Mouse (Mus musculus): Measurements from ENCODE around the gene Trnt1.

GRCm38 (mm10) chr6:106747251-106747650 lies 21.7 kb upstream of the Trnt1 start:
- TF ChIP-seq CTCF (IDR thresholded peaks at IDR 0.05; ENCODE audit: control insufficient read depth, insufficient read depth, low read length) (no peak), POLR2A (IDR thresholded peaks at IDR 0.05; ENCODE audit: borderline replicate concordance, control insufficient read depth, low read depth, low read length) (no peak)

All from bone marrow, adult 2 months (tissue).